Mouse (Mus musculus) liver, embryonic 14.5 days (tissue): ENCODE results near the gene Zfp593. TPM values are rescaled to one million over a fixed set of nuclear protein-coding genes. Genes with fewer than 3 reads are reported as not detected.

ENCODE experiments used
- ATAC-seq: fragments of 200-750 bp; cut with Nextera tagmentation; 2 replicates; pipeline ENCODE4 v1.8.0; 2017; ENCODE audit warnings: moderate number of reproducible peaks, mild to moderate bottlenecking, moderate library complexity; ENCODE audit not compliant: insufficient read depth
- DNase-seq, 3 experiments: peaks; one replicate each; pipeline ENCODE4 v3.0.0-alpha.2; 2012 to 2013; ENCODE audit warnings: low read depth in 3 of 3, low spot score in 3 of 3
- H3K27ac ChIP-seq: fragments of 300-500 bp; sonication (generic); 2 replicates; pipeline ENCODE4 v1.5.1; 2014; ENCODE audit warnings: moderate library complexity, mild to moderate bottlenecking, control low read depth, inconsistent platforms
- H3K27me3 ChIP-seq: fragments of 300-500 bp; sonication (generic); 2 replicates; pipeline ENCODE4 v1.6.1; 2014; ENCODE audit warnings: mild to moderate bottlenecking, low read length, moderate library complexity; ENCODE audit not compliant: control insufficient read depth, insufficient read depth
- H3K36me3 ChIP-seq: fragments of 300-500 bp; sonication (generic); replicated peaks from 2 replicates; pipeline ENCODE4 v1.6.1; 2014; ENCODE audit warnings: low read depth; ENCODE audit not compliant: control insufficient read depth, insufficient read depth
- H3K4me1 ChIP-seq, 2 experiments: fragments of 200-500 bp in 1 of 2; fragments of 300-500 bp in 1 of 2; sonication (generic) in 1 of 2; replicated peaks; 2 replicates each; pipeline ENCODE4 v1.6.1; 2012 to 2014; ENCODE audit warnings: antibody characterized with exemption in 1 of 2, inconsistent platforms in 1 of 2, low read length in 1 of 2; ENCODE audit not compliant: control insufficient read depth in 2 of 2, insufficient read depth in 2 of 2
- H3K4me2 ChIP-seq: fragments of 300-500 bp; sonication (generic); 2 replicates; pipeline ENCODE4 v1.6.1; 2014; ENCODE audit warnings: low read depth, mild to moderate bottlenecking, control low read depth, moderate library complexity
- H3K4me3 ChIP-seq, 2 experiments: fragments of 200-500 bp in 1 of 2; fragments of 300-500 bp in 1 of 2; sonication (generic) in 1 of 2; 2 replicates each; pipeline ENCODE4 v1.5.1; 2012 to 2014; ENCODE audit warnings: low read depth in 2 of 2, low read length in 2 of 2, mild to moderate bottlenecking in 2 of 2, control low read depth in 1 of 2, inconsistent platforms in 1 of 2, moderate library complexity in 1 of 2; ENCODE audit not compliant: insufficient read depth in 1 of 2
- H3K9ac ChIP-seq: fragments of 300-500 bp; sonication (generic); replicated peaks from 2 replicates; pipeline ENCODE4 v1.6.1; 2014; ENCODE audit warnings: mild to moderate bottlenecking, control low read depth, moderate library complexity
- H3K9me3 ChIP-seq: fragments of 300-500 bp; sonication (generic); 2 replicates; pipeline ENCODE4 v1.6.1; 2016; ENCODE audit warnings: low read length, mixed read lengths; ENCODE audit not compliant: control insufficient read depth
- CTCF ChIP-seq: IDR thresholded peaks from 2 replicates; pipeline ENCODE4 v1.5.1; 2016; ENCODE audit warnings: antibody characterized with exemption, low read depth, control low read depth
- EP300 ChIP-seq: IDR thresholded peaks from 2 replicates; pipeline ENCODE4 v1.6.1; 2016; ENCODE audit warnings: antibody characterized with exemption, low read depth
- WGBS: fragments of 180-500 bp; shearing (Covaris S2); extraction: QIAGEN DNeasy Blood & Tissue Kit; methylation state at CpG from one replicate; pipeline ENCODE4 v1.1.7; 2014; ENCODE audit not compliant: insufficient replicate concordance; 5-methylcytosine and 5-hydroxymethylcytosine counted together
- polyA plus RNA-seq, 2 experiments: library from polyadenylated mRNA; depleted of rRNA in 1 of 2; stranded (reverse) in 1 of 2; unstranded in 1 of 2; fragments of >200 nt; fragmentation: Nextera tagmentation in 1 of 2; extraction: Ambion mirVana in 1 of 2; gene quantifications; 2 replicates each; pipeline versions ENCODE4 v1.2.1 to v1.2.3; 2012 to 2014

Gene Zfp593
- polyA plus RNA-seq, 2 experiments, result 6.4 to 7.1 TPM

GRCm38 (mm10) chr4:134256407-134257197 lies 11.2 kb upstream of the Zfp593 start:
- Histone ChIP-seq H3K4me1 (peaks cover 0 to 18% of the 10 kb centered on the region in 2 experiments; a peak in 2 of 4 replicates), H3K36me3 (no peaks in the 10 kb centered on the region), H3K4me2 (no peak overlapping the region), H3K27me3 (peaks cover 45% of the 10 kb centered on the region), H3K27ac (no peak overlapping the region), H3K9ac (no peak overlapping the region), H3K4me3 (no peak overlapping the region), H3K9me3 (no peaks in the 10 kb centered on the region)
- no peak for TF ChIP-seq CTCF
- no peak for TF ChIP-seq EP300
- DNase-seq (no peak), ATAC-seq (no peak)
- 26% methylated on average over 18 of the region's 19 CpGs for WGBS

- Histone ChIP-seq H3K27me3 (peaks cover 53% of the 10 kb centered on the region), H3K4me1 (peaks cover 0 to 18% of the 10 kb centered on the region in 2 experiments; a peak in 2 of 4 replicates), H3K9me3 (no peaks in the 10 kb centered on the region), H3K4me3 (no peak overlapping the region), H3K9ac (no peak overlapping the region), H3K36me3 (no peaks in the 10 kb centered on the region), H3K27ac (no peak overlapping the region), H3K4me2 (no peak overlapping the region)
- TF ChIP-seq CTCF (no peak), EP300 (no peak)
- no peak for ATAC-seq
- WGBS, result 34% methylated on average over 4 of the region's 4 CpGs
- DNase-seq, result no peak
Measured at GRCm38 (mm10) chr4:134255854-134256253, 10.5 kb upstream of the Zfp593 start.

- Histone ChIP-seq H3K9ac (no peak overlapping the region), H3K27me3 (peaks cover 63% of the 10 kb centered on the region), H3K4me1 (peaks cover 0 to 18% of the 10 kb centered on the region in 2 experiments; a peak in 2 of 4 replicates), H3K9me3 (no peaks in the 10 kb centered on the region), H3K27ac (no peak overlapping the region), H3K36me3 (no peaks in the 10 kb centered on the region), H3K4me3 (no peak overlapping the region), H3K4me2 (no peak overlapping the region)
- TF ChIP-seq EP300 (no peak), CTCF (no peak)
- DNase-seq (no peak), ATAC-seq (no peak)
- WGBS, result 36% methylated on average over 3 of the region's 3 CpGs
Measured at GRCm38 (mm10) chr4:134254835-134255234, 9.4 kb upstream of the Zfp593 start.

DNA sequence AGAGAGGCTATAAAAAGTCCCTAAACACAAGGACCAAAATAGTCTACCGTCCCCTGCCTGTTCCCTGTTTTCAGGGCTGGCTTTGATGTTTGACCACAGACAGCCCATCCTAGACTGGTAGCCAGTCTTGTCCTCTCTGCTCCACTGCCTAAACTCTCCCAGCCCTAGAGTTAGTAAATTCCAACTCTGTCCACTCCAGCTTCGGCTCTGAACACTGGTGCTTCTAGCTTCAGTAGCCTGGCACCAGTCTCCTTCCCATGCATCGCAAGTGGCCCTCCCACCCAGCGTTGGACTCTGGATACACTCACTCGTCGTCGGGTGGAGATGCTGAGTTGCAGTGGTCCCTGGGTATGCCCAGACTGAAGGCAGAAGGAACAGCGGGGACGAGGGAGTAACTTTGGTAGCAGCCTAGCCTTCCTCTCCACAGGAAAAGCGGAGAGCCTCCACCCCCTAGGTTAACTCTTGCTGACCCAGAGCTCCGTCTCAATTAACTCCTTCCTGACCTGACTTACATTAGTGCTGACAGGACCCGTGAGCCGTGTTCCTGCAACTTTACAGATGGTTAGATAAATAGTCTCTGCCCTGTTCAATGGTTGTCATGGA lies 8.4 kb upstream of the Zfp593 start, which contains the start of gene Grrp1:
TSS of gene Grrp1 (minus strand) at position 385 of the 603 bp plus-strand sequence.
- Histone ChIP-seq H3K9ac (no peak within 1 kb of the TSS), H3K27me3 (peaks cover 73% of the 10 kb centered on the region), H3K36me3 (no peaks in the 10 kb centered on the region), H3K4me2 (peak within 1 kb of the TSS; percentile 9; the same call in 1 of the 2 replicates), H3K4me1 (peaks cover 0 to 18% of the 10 kb centered on the region in 2 experiments; a peak in 2 of 4 replicates), H3K4me3 (peak within 1 kb of the TSS in 1 of 2 experiments; percentile 28; a peak in 2 of 4 replicates), H3K27ac (no peak within 1 kb of the TSS), H3K9me3 (no peaks in the 10 kb centered on the region)
- no peak for DNase-seq
- WGBS, result 3% methylated on average over 13 of the region's 13 CpGs
- ATAC-seq, result no peak
- TF ChIP-seq EP300 (no peak), CTCF (no peak)
